Mouse (Mus musculus): Measurements from ENCODE around the gene Klhl22. TPM values are rescaled to one million over a fixed set of nuclear protein-coding genes. Genes with fewer than 3 reads are reported as not detected.

The Klhl22 gene
- total and polyA plus RNA-seq, 2 experiments from 2014 or later = 79.3 to 156 TPM

- peak overlapping the region; percentile 87 for H3K27ac ChIP-seq (ENCODE audit: low read depth, low read length)
- 0 out of 2 replicates have a peak, but pooled peaks cover 5% of the 10 kb centered on the region for H3K36me3 ChIP-seq (ENCODE audit: insufficient read depth, low read length)
- DNase-seq (ENCODE audit: low spot score) (peak; percentile 49), ATAC-seq (ENCODE audit: low FRiP score) (peak; percentile 65)
- H3K9me3 ChIP-seq (ENCODE audit: low read length) = no peaks in the 10 kb centered on the region
- TF ChIP-seq CTCF (IDR thresholded peaks at IDR 0.05) = no peak
- under 1% methylated on average over 35 of the region's 37 CpGs for WGBS
- H3K4me3 ChIP-seq (ENCODE audit: low read depth, low read length) = peak overlapping the region; percentile 72
- H3K27me3 ChIP-seq (ENCODE audit: insufficient read depth, low read length) = peaks cover 8% of the 10 kb centered on the region; the same call in 1 of the 2 replicates
- peak overlapping the region; percentile 83 for H3K9ac ChIP-seq (replicated peaks; ENCODE audit: low read length, poor library complexity, severe bottlenecking)
- H3K4me1 ChIP-seq (ENCODE audit: insufficient read depth, low read length) = peaks cover 12% of the 10 kb centered on the region; the same call in 1 of the 2 replicates
- H3K4me2 ChIP-seq (ENCODE audit: low read depth, low read length, poor library complexity, severe bottlenecking) = peak overlapping the region; percentile 89
Observed at GRCm38 (mm10) chr16:17833321-17833680, 73.9 kb downstream of the Klhl22 start.

- 0 out of 2 replicates have a peak, but pooled peaks cover 5% of the 10 kb centered on the region for H3K36me3 ChIP-seq (ENCODE audit: insufficient read depth, low read length)
- no peaks in the 10 kb centered on the region for H3K9me3 ChIP-seq (ENCODE audit: low read length)
- H3K9ac ChIP-seq (replicated peaks; ENCODE audit: low read length, poor library complexity, severe bottlenecking) = peak overlapping the region; percentile 83
- H3K27me3 ChIP-seq (ENCODE audit: insufficient read depth, low read length) = peaks cover 8% of the 10 kb centered on the region; the same call in 1 of the 2 replicates
- peaks cover 12% of the 10 kb centered on the region; the same call in 1 of the 2 replicates for H3K4me1 ChIP-seq (ENCODE audit: insufficient read depth, low read length)
- H3K27ac ChIP-seq (ENCODE audit: low read depth, low read length) = peak overlapping the region; percentile 87
- 2% methylated on average over 69 of the region's 103 CpGs for WGBS
- H3K4me2 ChIP-seq (ENCODE audit: low read depth, low read length, poor library complexity, severe bottlenecking) = peak overlapping the region; percentile 89
- peak; percentile 6; the same call in 1 of the 2 replicates for TF ChIP-seq CTCF (IDR thresholded peaks at IDR 0.05)
- DNase-seq (ENCODE audit: low spot score) (peak; percentile 56), ATAC-seq (ENCODE audit: low FRiP score) (peak; percentile 70)
- peak overlapping the region; percentile 72 for H3K4me3 ChIP-seq (ENCODE audit: low read depth, low read length)
Observed at GRCm38 (mm10) chr16:17833681-17834399, 74.4 kb downstream of the Klhl22 start.

GRCm38 (mm10) chr16:17834543-17834942 is 75.1 kb downstream of the Klhl22 start:
- no peak overlapping the region for H3K9ac ChIP-seq (replicated peaks; ENCODE audit: low read length, poor library complexity, severe bottlenecking)
- H3K9me3 ChIP-seq (ENCODE audit: low read length) = no peaks in the 10 kb centered on the region
- DNase-seq (ENCODE audit: low spot score) = no peak
- H3K4me2 ChIP-seq (ENCODE audit: low read depth, low read length, poor library complexity, severe bottlenecking) = peak overlapping the region; percentile 89
- H3K27ac ChIP-seq (ENCODE audit: low read depth, low read length) = peak overlapping the region; percentile 87
- 0 out of 2 replicates have a peak, but pooled peaks cover 5% of the 10 kb centered on the region for H3K36me3 ChIP-seq (ENCODE audit: insufficient read depth, low read length)
- peak overlapping the region; percentile 72 for H3K4me3 ChIP-seq (ENCODE audit: low read depth, low read length)
- peaks cover 12% of the 10 kb centered on the region; the same call in 1 of the 2 replicates for H3K4me1 ChIP-seq (ENCODE audit: insufficient read depth, low read length)
- peaks cover 8% of the 10 kb centered on the region; the same call in 1 of the 2 replicates for H3K27me3 ChIP-seq (ENCODE audit: insufficient read depth, low read length)
- ATAC-seq (ENCODE audit: low FRiP score) = peak; percentile 0; the same call in 1 of the 2 replicates
- 51% methylated on average over 7 of the region's 7 CpGs for WGBS
- TF ChIP-seq CTCF (IDR thresholded peaks at IDR 0.05) = no peak

GRCm38 (mm10) chr16:17835481-17835880 is 76.1 kb downstream of the Klhl22 start:
- peaks cover 8% of the 10 kb centered on the region; the same call in 1 of the 2 replicates for H3K27me3 ChIP-seq (ENCODE audit: insufficient read depth, low read length)
- ATAC-seq (ENCODE audit: low FRiP score) (no peak), DNase-seq (ENCODE audit: low spot score) (no peak)
- no peak for TF ChIP-seq CTCF (IDR thresholded peaks at IDR 0.05)
- H3K9me3 ChIP-seq (ENCODE audit: low read length) = no peaks in the 10 kb centered on the region
- peaks cover 8% of the 10 kb centered on the region for H3K36me3 ChIP-seq (ENCODE audit: insufficient read depth, low read length)
- 59% methylated on average over 13 of the region's 13 CpGs for WGBS
- no peak overlapping the region for H3K4me3 ChIP-seq (ENCODE audit: low read depth, low read length)
- H3K4me2 ChIP-seq (ENCODE audit: low read depth, low read length, poor library complexity, severe bottlenecking) = no peak overlapping the region; the same call in 1 of the 2 replicates
- no peak overlapping the region for H3K9ac ChIP-seq (replicated peaks; ENCODE audit: low read length, poor library complexity, severe bottlenecking)
- peaks cover 12% of the 10 kb centered on the region; the same call in 1 of the 2 replicates for H3K4me1 ChIP-seq (ENCODE audit: insufficient read depth, low read length)
- peak overlapping the region; percentile 12; the same call in 1 of the 2 replicates for H3K27ac ChIP-seq (ENCODE audit: low read depth, low read length)

- Histone ChIP-seq H3K27ac (ENCODE audit: low read depth, low read length) (no peak within 1 kb of the TSS), H3K27me3 (ENCODE audit: insufficient read depth, low read length) (no peaks in the 10 kb centered on the region), H3K4me3 (ENCODE audit: low read depth, low read length) (no peak within 1 kb of the TSS), H3K9me3 (ENCODE audit: low read length) (no peaks in the 10 kb centered on the region), H3K4me2 (ENCODE audit: low read depth, low read length, poor library complexity, severe bottlenecking) (no peak within 1 kb of the TSS), H3K4me1 (ENCODE audit: insufficient read depth, low read length) (peaks cover 6% of the 10 kb centered on the region; the same call in 1 of the 2 replicates), H3K9ac (replicated peaks; ENCODE audit: low read length, poor library complexity, severe bottlenecking) (no peak within 1 kb of the TSS), H3K36me3 (ENCODE audit: insufficient read depth, low read length) (peaks cover 31% of the 10 kb centered on the region)
- DNase-seq (ENCODE audit: low spot score) (no peak), ATAC-seq (ENCODE audit: low FRiP score) (no peak)
- no peak for TF ChIP-seq CTCF (IDR thresholded peaks at IDR 0.05)
- 86% methylated on average over 6 of the region's 6 CpGs for WGBS
Observed at GRCm38 (mm10) chr16:17838051-17838450, 78.6 kb downstream of the Klhl22 start, which contains the start of gene Car15. Car15 (minus strand) TSS chr16:17838364.

- 85% methylated on average over 4 of the region's 4 CpGs for WGBS
- TF ChIP-seq CTCF (IDR thresholded peaks at IDR 0.05) = no peak
- Histone ChIP-seq H3K9ac (replicated peaks; ENCODE audit: low read length, poor library complexity, severe bottlenecking) (no peak overlapping the region), H3K36me3 (ENCODE audit: insufficient read depth, low read length) (peaks cover 50% of the 10 kb centered on the region), H3K9me3 (ENCODE audit: low read length) (no peaks in the 10 kb centered on the region), H3K4me3 (ENCODE audit: low read depth, low read length) (no peak overlapping the region), H3K4me1 (ENCODE audit: insufficient read depth, low read length) (0 out of 2 replicates have a peak, but pooled peaks cover 5% of the 10 kb centered on the region), H3K27me3 (ENCODE audit: insufficient read depth, low read length) (no peaks in the 10 kb centered on the region), H3K27ac (ENCODE audit: low read depth, low read length) (no peak overlapping the region), H3K4me2 (ENCODE audit: low read depth, low read length, poor library complexity, severe bottlenecking) (no peak overlapping the region)
- ATAC-seq (ENCODE audit: low FRiP score) (no peak), DNase-seq (ENCODE audit: low spot score) (no peak)
Observed at GRCm38 (mm10) chr16:17839976-17840375, 80.6 kb downstream of the Klhl22 start.

Data from midbrain, postnatal 0 days (tissue).